Mouse (Mus musculus) bone marrow, adult 2 months (tissue): ENCODE measurements around the gene Cdkn2c.

ENCODE experiments used
- CTCF ChIP-seq: fragments of 200-500 bp; IDR thresholded peaks from 2 replicates; pipeline ENCODE4 v1.5.1; 2011; ENCODE audit warnings: low read length, control low read depth; ENCODE audit not compliant: control insufficient read depth, insufficient read depth
- POLR2A ChIP-seq: fragments of 200-500 bp; IDR thresholded peaks from 2 replicates; pipeline ENCODE4 v1.6.1; 2011; ENCODE audit warnings: low read depth, mild to moderate bottlenecking, control low read depth, low read length, borderline replicate concordance; ENCODE audit not compliant: control insufficient read depth

- no peak for TF ChIP-seq CTCF
- no peak for TF ChIP-seq POLR2A
Observed at GRCm38 (mm10) chr4:109664091-109664490, 2.9 kb downstream of the Cdkn2c start.
